Comparison of ENCODE assay signal across 19 mouse cellular contexts in the genomic region with DNA sequence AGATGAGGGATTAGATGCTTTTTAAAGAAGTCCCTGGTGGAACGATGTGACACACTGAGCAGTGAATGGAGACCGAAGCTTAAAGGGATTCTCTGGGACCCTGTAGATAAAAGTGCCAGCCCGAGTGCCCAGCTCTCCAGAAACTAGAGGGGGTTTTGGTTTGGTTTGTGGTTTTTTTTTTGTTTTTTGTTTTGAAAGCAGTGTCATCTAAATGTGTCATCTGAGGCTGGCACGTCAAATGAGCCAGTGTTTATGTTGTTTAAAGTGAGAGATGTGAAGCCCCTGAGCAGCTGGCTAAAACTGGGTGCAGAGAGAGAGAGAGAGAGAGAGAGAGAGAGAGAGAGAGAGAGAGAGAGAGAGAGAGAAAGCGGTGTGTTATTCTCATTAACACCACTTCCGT. TPM values are rescaled to one million over a fixed set of nuclear protein-coding genes. Genes with fewer than 3 reads are reported as not detected.
"Had no signal": no experiment of that assay in that cellular context is flagged by ENCODE, and none has a peak within 500 bp of the region (broad histone marks: within the 10 kb centered on the region; RNA-seq: fewer than 3 reads in every experiment).

No protein-coding gene starts in this region.

- DNase-seq: kidney, adult 18-20 months; kidney, postnatal 10 days; kidney, postnatal 4 days; lung, embryonic 14.5 days; lung, postnatal 10 days; lung, postnatal 4 days; midbrain, embryonic 14.5 days; retina, postnatal 1 day; thymus, postnatal 4 days had no signal

- H3K4me3 ChIP-seq: layer of hippocampus, adult 2 months; limb, embryonic 15.5 days; liver, embryonic 12.5 days; midbrain, embryonic 10.5 days; myocyte; neural tube, embryonic 13.5 days had no signal

- H3K27ac ChIP-seq: layer of hippocampus, adult 2 months; limb, embryonic 15.5 days; liver, embryonic 12.5 days; midbrain, embryonic 10.5 days; neural tube, embryonic 13.5 days; stomach, postnatal 0 days had no signal

- ATAC-seq: liver, embryonic 12.5 days had no signal

RNA-seq across cellular contexts. Expression of a gene that starts 49.7 kb away (rescaled TPM):
- total RNA-seq: megakaryocyte, adult 5-6 weeks had no signal

RNA-seq across cellular contexts. Expression of a gene that starts 50.1 kb away (rescaled TPM):
- total RNA-seq: megakaryocyte, adult 5-6 weeks had no signal
- polyA plus RNA-seq: kidney, embryonic 14.5 days; limb, embryonic 15.5 days; liver, embryonic 12.5 days; liver, embryonic 16.5 days; lung, embryonic 14.5 days had no signal
